In the genomic region with DNA sequence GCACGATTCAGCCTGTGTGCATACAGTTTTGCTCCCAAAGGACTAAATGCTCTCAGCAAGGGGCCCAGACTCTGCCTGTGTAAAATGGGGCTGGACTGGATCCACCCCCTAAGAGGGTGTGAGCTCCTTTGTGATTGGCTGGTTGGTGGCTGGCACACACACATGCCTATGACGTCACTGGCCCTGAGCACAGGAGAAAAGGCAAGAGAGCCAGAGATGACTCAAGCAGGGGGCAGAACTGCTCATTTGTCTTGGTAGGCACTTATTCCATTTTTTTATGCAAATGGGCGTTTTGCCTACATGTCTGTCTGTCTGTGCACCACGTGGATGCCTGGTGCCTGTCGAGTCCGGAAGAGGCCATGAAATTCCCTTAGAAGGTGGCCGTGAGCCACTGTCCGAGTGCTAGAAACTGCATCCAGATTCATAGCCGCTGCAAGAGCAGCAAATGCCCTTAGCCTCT, we compare ENCODE assay signal across 8 mouse cellular contexts. TPM values are rescaled to one million over a fixed set of nuclear protein-coding genes. Genes with fewer than 3 reads are reported as not detected.
DNase-seq lines count a peak whose midpoint lies in the region; ATAC-seq and TF ChIP-seq lines count a peak whose summit lies in the region.

No protein-coding gene starts in this region.

- H3K27me3 ChIP-seq in kidney, adult 2 months (replicated peaks; ENCODE audit: control insufficient read depth, insufficient read depth, low read length), result no peaks in the 10 kb centered on the region
- no peaks in the 10 kb centered on the region for H3K27me3 ChIP-seq in limb, embryonic 14.5 days (ENCODE audit: control insufficient read depth, insufficient read depth, low read length)
- no peaks in the 10 kb centered on the region for H3K27me3 ChIP-seq in midbrain, embryonic 14.5 days (ENCODE audit: control insufficient read depth, insufficient read depth, low read length)
- H3K27me3 ChIP-seq in stomach, embryonic 14.5 days (ENCODE audit: control insufficient read depth, insufficient read depth, low read length), result no peaks in the 10 kb centered on the region

- no peak for TF ChIP-seq CTCF in kidney, adult 2 months (conservative IDR thresholded peaks at IDR 0.05; ENCODE audit: insufficient read depth, insufficient read length, low read depth, low read length)

- H3K4me1 ChIP-seq in kidney, adult 2 months (ENCODE audit: control insufficient read depth, insufficient read depth, low read length), result no peaks in the 10 kb centered on the region; the same call in 1 of the 2 replicates
- 0 out of 2 replicates have a peak, but pooled peaks cover 6% of the 10 kb centered on the region for H3K4me1 ChIP-seq in limb, embryonic 14.5 days (ENCODE audit: control insufficient read depth, insufficient read depth, low read length)
- no peaks in the 10 kb centered on the region for H3K4me1 ChIP-seq in midbrain, embryonic 14.5 days (ENCODE audit: control insufficient read depth, insufficient read depth, low read length)
- H3K4me1 ChIP-seq in stomach, embryonic 14.5 days (ENCODE audit: control insufficient read depth, insufficient read depth, low read length), result no peaks in the 10 kb centered on the region

- WGBS in kidney, adult 2 months, result 30% methylated on average over 9 of the region's 9 CpGs
- 23% methylated on average over 9 of the region's 9 CpGs for WGBS in limb, embryonic 14.5 days
- WGBS in midbrain, embryonic 14.5 days, result 29% methylated on average over 9 of the region's 9 CpGs
- 23% methylated on average over 9 of the region's 9 CpGs for WGBS in stomach, embryonic 14.5 days

- H3K36me3 ChIP-seq in kidney, adult 2 months (ENCODE audit: control insufficient read depth, insufficient read depth, low read length), result no peaks in the 10 kb centered on the region
- H3K36me3 ChIP-seq in limb, embryonic 14.5 days (ENCODE audit: control insufficient read depth, insufficient read depth, low read length), result no peaks in the 10 kb centered on the region
- no peaks in the 10 kb centered on the region for H3K36me3 ChIP-seq in midbrain, embryonic 14.5 days (ENCODE audit: control insufficient read depth, insufficient read depth, low read length)
- no peaks in the 10 kb centered on the region for H3K36me3 ChIP-seq in stomach, embryonic 14.5 days (ENCODE audit: control insufficient read depth, insufficient read depth, low read length)

- no peak for TF ChIP-seq POLR2A in kidney, adult 2 months (IDR thresholded peaks at IDR 0.05; ENCODE audit: low read depth, low read length)
- no peak for TF ChIP-seq POLR2A in limb, embryonic 14.5 days (IDR thresholded peaks at IDR 0.05; ENCODE audit: borderline replicate concordance, extremely low read depth, insufficient read depth, insufficient read length)

- peak overlapping the region; percentile 35 for H3K4me2 ChIP-seq in limb, embryonic 14.5 days (replicated peaks; ENCODE audit: low read depth, low read length, severe bottlenecking)
- H3K4me2 ChIP-seq in midbrain, embryonic 14.5 days (ENCODE audit: low read length), result peak overlapping the region; percentile 43
- H3K4me2 ChIP-seq in stomach, embryonic 14.5 days (replicated peaks; ENCODE audit: low read depth, low read length), result peak overlapping the region; percentile 25; the same call in 1 of the 2 replicates

- no peak overlapping the region for H3K9ac ChIP-seq in limb, embryonic 14.5 days (ENCODE audit: low read depth, low read length, severe bottlenecking)
- no peak overlapping the region; the same call in 1 of the 2 replicates for H3K9ac ChIP-seq in midbrain, embryonic 14.5 days (replicated peaks; ENCODE audit: low read length)
- no peak overlapping the region for H3K9ac ChIP-seq in stomach, embryonic 14.5 days (replicated peaks; ENCODE audit: low read depth, low read length)

- H3K9me3 ChIP-seq in limb, embryonic 14.5 days (ENCODE audit: control insufficient read depth, low read length), result no peaks in the 10 kb centered on the region
- no peaks in the 10 kb centered on the region for H3K9me3 ChIP-seq in midbrain, embryonic 14.5 days (ENCODE audit: control insufficient read depth, low read length)
- no peaks in the 10 kb centered on the region for H3K9me3 ChIP-seq in stomach, embryonic 14.5 days (ENCODE audit: control insufficient read depth, low read depth, low read length)

- peak; percentile 77 for ATAC-seq in granulocyte monocyte progenitor cell, adult 5-6 weeks (replicated peaks; ENCODE audit: poor library complexity, severe bottlenecking)
- ATAC-seq in limb, embryonic 14.5 days (ENCODE audit: low FRiP score, low read depth), result peak; percentile 83
- peak; percentile 66; the same call in 1 of the 2 replicates for ATAC-seq in midbrain, embryonic 14.5 days (ENCODE audit: low FRiP score, low TSS enrichment)
- peak; percentile 70 for ATAC-seq in stomach, embryonic 14.5 days (ENCODE audit: insufficient number of reproducible peaks, insufficient read depth, low FRiP score, low read depth)

- DNase-seq in 3T3-L1 (ENCODE audit: low read depth, low spot score), result peak; percentile 98
- DNase-seq in ZHBTc4 (ENCODE audit: low read depth, low spot score), result peak; percentile 95
- peak; percentile 89 for DNase-seq in embryo, embryonic 10 days (ENCODE audit: low spot score)
- peak; percentile 62 for DNase-seq in kidney, adult 2 months
- peak; percentile 80 for DNase-seq in limb, embryonic 14.5 days (ENCODE audit: low spot score)
- peak; percentile 85 for DNase-seq in midbrain, embryonic 14.5 days

- H3K4me3 ChIP-seq in kidney, adult 2 months (ENCODE audit: insufficient read depth, low read depth, low read length), result no peak overlapping the region
- peak overlapping the region; percentile 10; the same call in 1 of the 2 replicates for H3K4me3 ChIP-seq in limb, embryonic 14.5 days (replicated peaks; ENCODE audit: low read length)
- peak overlapping the region; percentile 16 for H3K4me3 ChIP-seq in midbrain, embryonic 14.5 days (replicated peaks; ENCODE audit: low read depth, low read length)
- peak overlapping the region; percentile 4; the same call in 1 of the 2 replicates for H3K4me3 ChIP-seq in stomach, embryonic 14.5 days (ENCODE audit: low read depth, low read length)

- no peak overlapping the region for H3K27ac ChIP-seq in kidney, adult 2 months (ENCODE audit: insufficient read depth, low read depth, low read length)
- H3K27ac ChIP-seq in limb, embryonic 14.5 days (replicated peaks; ENCODE audit: low read depth, low read length), result no peak overlapping the region
- H3K27ac ChIP-seq in midbrain, embryonic 14.5 days (replicated peaks; ENCODE audit: low read depth, low read length), result peak overlapping the region; percentile 27; the same call in 1 of the 2 replicates
- H3K27ac ChIP-seq in stomach, embryonic 14.5 days (ENCODE audit: low read length), result no peak overlapping the region

RNA-seq across cellular contexts. Expression of a gene that starts 10.7 kb away (rescaled TPM):
- not detected in 2 replicates for total RNA-seq in granulocyte monocyte progenitor cell, adult 5-6 weeks (2014; fragmentation: Nextera tagmentation)
- total RNA-seq in granulocyte monocyte progenitor cell, adult 5-6 weeks (2017), result not detected in 2 replicates
- 0.64 and 1.3 TPM in 2 replicates for polyA plus RNA-seq in kidney, adult 2 months (2012; rRNA removed)
- polyA plus RNA-seq in limb, embryonic 14.5 days (2012; rRNA removed), result not detected in 2 replicates
- polyA plus RNA-seq in limb, embryonic 14.5 days (2014; fragmentation: Nextera tagmentation; extraction: Ambion mirVana), result not detected in 2 replicates
- polyA plus RNA-seq in midbrain, embryonic 14.5 days (2014; fragmentation: Nextera tagmentation; extraction: Ambion mirVana), result not detected in 2 replicates
- not detected in 2 replicates for polyA plus RNA-seq in stomach, embryonic 14.5 days (2014; fragmentation: Nextera tagmentation; extraction: Ambion mirVana)

RNA-seq across cellular contexts. Expression of a gene that starts 19.0 kb away (rescaled TPM):
- total RNA-seq in granulocyte monocyte progenitor cell, adult 5-6 weeks (2014; fragmentation: Nextera tagmentation), result not detected in 2 replicates
- total RNA-seq in granulocyte monocyte progenitor cell, adult 5-6 weeks (2017), result not detected in 2 replicates
- polyA plus RNA-seq in kidney, adult 2 months (2012; rRNA removed), result 181 and 266 TPM in 2 replicates
- 2.2 and 3.5 TPM in 2 replicates for polyA plus RNA-seq in limb, embryonic 14.5 days (2012; rRNA removed)
- 1.5 and 2.6 TPM in 2 replicates for polyA plus RNA-seq in limb, embryonic 14.5 days (2014; fragmentation: Nextera tagmentation; extraction: Ambion mirVana)
- 1.4 and 1.5 TPM in 2 replicates for polyA plus RNA-seq in midbrain, embryonic 14.5 days (2014; fragmentation: Nextera tagmentation; extraction: Ambion mirVana)
- polyA plus RNA-seq in stomach, embryonic 14.5 days (2014; fragmentation: Nextera tagmentation; extraction: Ambion mirVana), result 1.1 TPM in 2 replicates

RNA-seq across cellular contexts. Expression of a gene that starts 50.9 kb away (rescaled TPM):
- total RNA-seq in granulocyte monocyte progenitor cell, adult 5-6 weeks (2014; fragmentation: Nextera tagmentation), result 0.62 and 0.94 TPM in 2 replicates
- total RNA-seq in granulocyte monocyte progenitor cell, adult 5-6 weeks (2017), result 1.6 and 2.6 TPM in 2 replicates
- polyA plus RNA-seq in kidney, adult 2 months (2012; rRNA removed), result 0.76 and 1.2 TPM in 2 replicates
- polyA plus RNA-seq in limb, embryonic 14.5 days (2012; rRNA removed), result 3.8 and 4.5 TPM in 2 replicates
- polyA plus RNA-seq in limb, embryonic 14.5 days (2014; fragmentation: Nextera tagmentation; extraction: Ambion mirVana), result 0.48 and 0.52 TPM in 2 replicates
- polyA plus RNA-seq in midbrain, embryonic 14.5 days (2014; fragmentation: Nextera tagmentation; extraction: Ambion mirVana), result 0.11 and 0.25 TPM in 2 replicates
- polyA plus RNA-seq in stomach, embryonic 14.5 days (2014; fragmentation: Nextera tagmentation; extraction: Ambion mirVana), result 0.39 and 0.86 TPM in 2 replicates

Comparison
In these comparisons a context has a peak if more than half of its experiments do, and no peak if none do; other contexts are left out.
1. RNA of a gene that starts 19.0 kb away (polyA plus RNA-seq): 181 to 266 TPM in kidney, adult 2 months; 1.5 to 3.5 TPM in limb, embryonic 14.5 days, 1.4 to 1.5 TPM in midbrain, embryonic 14.5 days and 1.1 TPM in stomach, embryonic 14.5 days; every median in the first group is over 10 times any median in the second.
2. Peak in every context shown above with its lines, with median percentiles within 50 percentile points of each other: DNase-seq, ATAC-seq and H3K4me2 ChIP-seq.